Mouse (Mus musculus) retina, embryonic 14.5 days (tissue): ENCODE results near the gene Mmgt2.

ENCODE experiments used
- DNase-seq: peaks from one replicate; pipeline ENCODE4 v3.0.0-alpha.2; 2015; ENCODE audit warnings: low spot score

Gene Mmgt2

DNA sequence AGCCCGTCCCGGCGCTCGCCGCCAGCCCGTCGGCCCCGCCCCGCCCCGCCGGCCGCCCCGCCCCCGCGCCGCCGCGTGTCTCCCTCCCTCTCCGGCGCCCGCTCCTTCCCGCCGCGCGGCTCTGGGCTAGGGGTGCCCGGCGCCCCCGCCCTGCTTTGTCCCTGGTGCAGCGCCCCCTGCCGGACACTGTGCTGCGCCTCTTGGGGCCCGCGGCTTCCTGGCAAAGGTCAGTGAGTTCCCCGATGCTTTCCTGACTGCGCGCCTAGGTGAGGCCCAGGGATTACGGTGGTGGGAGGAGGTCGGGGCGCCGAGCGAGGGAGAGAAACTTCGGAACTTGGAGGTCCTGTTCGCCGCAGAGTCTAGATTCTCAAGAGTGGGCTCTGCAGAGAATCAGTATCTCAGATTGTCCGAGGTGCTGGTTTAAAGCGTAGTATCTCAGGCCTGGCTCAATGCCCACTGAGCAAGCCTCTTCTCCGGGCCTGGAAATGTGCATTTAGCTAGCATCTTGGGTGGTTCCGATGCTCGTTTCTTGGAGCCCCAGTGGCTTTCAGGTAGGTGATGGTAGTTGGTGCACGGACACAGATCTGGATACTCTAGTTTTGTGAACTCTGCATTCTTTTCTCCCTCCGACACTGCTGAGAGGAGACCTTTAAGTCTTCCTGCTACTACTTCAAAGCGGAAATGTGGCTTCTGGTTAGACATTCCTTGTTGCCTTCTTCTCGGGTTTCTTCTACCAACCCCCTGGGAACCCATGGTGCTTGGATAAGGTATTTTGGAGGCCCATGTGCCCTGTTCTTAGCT, at the start of gene Mmgt2:
Gene Mmgt2, plus strand, starts transcription at position 74 of the 801 bp plus-strand sequence.
- peak; percentile 97 for DNase-seq

DNA sequence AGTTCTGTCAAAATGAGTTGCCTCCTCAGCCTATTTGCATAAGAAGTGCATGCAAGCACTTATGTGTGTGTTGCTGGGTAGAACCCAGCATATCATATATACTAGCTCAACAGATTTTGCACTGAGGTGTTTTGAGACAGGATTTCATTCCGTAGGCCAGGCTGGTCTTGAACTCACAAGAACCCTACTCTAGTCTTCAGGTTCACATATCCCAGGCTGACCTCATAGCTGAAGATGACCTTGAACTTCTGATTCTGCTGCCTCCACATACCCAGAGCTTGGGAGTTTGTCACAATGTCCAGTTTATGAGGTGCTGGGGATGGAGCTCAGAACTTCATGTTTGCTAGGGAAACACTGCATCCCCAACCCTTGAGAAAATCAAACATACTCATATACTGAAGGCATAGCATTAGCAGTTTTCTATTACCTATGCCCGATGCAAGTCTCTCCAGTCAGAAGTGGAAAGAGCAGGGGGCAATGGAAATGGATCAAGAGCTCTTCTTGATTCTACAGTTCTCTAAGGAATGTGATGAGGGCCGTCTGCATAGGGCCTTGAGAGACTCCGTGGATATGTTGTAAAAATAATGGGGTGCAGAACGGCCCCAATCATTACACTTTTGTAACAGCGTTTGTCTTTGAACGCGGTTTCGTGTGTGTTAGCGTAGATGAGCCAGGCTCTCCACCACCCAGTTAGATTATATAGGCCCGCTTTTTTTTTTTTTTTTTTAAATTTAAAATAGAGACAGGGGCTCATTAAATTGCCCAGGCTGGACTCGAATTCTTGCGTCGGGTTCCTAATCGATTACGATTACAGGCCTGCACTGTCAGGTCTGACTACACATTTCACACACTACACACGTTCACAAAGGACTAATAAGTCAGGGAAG, 46.5 kb upstream of the Mmgt2 start:
- DNase-seq: no peak

DNA sequence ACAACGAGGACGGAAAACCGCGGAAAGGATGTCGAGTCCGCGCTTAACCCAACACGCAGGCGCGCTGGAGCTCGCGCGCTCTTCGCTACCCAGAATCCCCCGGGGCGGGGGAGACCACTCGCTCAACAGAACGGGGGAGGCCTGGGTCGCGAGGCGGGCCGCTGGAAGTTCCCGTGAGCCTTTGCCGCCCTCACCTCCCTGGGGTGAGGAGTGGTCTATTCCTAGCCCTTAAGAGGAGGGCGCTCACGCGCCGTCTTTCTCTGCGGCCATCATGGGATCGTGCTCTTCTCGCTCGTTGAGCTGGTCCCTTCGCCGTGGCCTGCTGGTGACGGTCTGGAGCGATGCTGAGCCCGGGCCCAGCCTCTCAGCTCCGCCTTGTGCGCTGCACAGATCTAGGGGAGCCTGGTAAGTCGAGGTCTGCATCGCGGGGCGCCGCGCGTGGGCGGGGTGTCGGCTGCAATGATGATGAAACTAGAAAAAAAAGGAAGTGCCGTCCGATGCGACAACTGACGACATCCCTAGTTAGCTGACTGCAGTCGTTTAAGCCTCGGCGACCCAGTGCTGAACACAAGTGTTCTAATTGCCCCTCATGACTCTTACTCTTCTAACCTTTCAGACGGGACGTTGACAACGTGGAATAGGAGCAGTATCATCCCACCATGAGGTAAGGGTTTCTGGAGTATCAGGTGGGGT, 45.7 kb upstream of the Mmgt2 start:
- peak; percentile 98 for DNase-seq

DNA sequence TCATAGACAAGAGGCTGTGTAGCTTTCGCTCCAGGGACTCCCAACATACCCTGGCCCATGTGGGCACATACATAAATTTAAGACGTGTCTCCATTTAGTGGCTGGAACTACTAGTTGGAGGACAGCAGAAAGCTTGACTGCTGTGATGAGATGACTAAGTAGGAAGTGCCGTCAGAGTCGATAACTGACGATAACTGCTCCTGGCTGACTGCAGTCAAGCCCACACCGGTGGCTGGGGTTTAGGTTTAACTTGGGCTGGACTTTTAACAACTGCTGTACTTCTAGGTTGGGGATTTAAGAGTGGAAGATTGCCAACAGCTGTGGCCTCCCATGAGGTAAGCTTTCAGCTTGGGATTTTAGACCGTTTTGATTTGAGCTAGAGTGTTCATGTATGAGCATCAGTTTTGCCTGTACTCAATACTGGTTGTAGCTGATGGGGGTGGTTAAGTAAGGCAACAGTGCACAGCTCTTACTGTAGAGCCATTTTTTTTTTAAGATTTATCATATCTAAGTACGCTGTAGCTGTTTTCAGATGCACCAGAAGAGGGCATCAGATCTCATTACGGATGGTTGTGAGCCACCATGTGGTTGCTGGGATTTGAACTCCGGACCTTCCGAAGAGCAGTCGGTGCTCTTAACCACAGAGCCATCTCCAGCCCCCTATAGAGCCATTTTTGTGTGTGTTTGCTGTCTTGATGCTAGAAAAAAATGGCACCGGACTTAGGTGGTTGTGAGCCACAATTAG, 45.0 kb upstream of the Mmgt2 start:
- no peak for DNase-seq

DNA sequence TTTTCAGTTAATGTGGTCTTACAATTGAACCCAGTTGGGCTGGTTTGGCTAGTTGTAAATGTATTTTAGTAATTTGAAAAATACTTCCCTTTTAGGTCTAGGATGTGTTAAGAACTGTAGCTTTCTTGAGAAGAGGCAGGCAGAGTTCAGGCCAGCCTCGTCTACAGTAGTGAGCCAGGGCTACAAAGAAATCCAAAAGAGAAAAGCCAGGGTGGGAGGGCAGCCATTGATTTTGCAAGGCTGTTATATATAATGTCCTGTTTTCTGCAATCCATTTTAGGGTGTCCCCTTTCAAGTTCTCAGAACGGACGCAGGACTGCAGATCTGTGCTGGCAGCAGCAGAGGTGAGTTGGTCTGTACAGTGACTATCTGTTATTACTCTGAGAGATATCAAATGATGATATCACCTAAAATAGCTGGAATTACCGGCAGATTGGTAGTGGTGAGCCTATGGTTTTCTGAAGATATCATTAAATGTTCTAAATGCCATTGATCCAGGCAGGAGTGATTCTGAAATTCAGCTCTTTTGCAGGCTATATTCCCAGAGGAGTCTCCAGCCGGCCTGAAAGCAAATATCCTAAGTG, 44.2 kb upstream of the Mmgt2 start:
- no peak for DNase-seq

DNA sequence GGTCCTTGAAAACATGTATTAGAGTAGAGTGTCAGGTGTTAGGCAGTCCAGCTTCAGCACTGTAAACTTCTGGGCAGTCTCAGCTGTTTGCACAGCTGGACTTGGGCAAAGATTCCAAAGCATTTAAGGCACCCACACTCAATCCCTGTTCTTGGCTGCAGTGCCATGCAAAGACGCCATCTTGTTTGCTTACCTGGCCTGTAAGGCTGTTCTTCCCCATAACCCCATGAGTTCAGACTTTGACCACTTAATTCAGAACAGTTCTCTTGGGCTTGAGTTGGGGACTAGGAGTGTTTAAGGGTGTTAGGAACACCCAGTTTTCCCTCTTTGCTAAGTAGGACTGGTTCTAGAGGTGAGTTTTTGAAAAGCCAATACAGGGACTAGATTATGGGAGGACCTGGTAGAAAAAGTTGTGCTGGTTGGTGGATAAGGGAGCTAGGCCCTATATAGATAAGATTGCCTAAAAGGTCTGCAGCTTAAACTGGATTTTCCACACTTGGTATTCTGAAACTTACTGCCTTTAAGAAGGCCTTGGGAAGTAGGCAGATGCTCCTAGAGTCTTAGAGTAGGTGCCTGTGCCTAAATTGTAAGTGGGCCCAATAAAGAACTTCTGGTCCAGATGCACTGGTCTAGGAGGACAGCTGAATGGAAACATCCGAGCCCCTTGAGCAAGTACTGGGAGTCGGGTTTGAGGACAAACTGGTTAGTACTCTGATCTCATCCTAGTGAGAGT, 43.4 kb upstream of the Mmgt2 start:
- no peak for DNase-seq

DNA sequence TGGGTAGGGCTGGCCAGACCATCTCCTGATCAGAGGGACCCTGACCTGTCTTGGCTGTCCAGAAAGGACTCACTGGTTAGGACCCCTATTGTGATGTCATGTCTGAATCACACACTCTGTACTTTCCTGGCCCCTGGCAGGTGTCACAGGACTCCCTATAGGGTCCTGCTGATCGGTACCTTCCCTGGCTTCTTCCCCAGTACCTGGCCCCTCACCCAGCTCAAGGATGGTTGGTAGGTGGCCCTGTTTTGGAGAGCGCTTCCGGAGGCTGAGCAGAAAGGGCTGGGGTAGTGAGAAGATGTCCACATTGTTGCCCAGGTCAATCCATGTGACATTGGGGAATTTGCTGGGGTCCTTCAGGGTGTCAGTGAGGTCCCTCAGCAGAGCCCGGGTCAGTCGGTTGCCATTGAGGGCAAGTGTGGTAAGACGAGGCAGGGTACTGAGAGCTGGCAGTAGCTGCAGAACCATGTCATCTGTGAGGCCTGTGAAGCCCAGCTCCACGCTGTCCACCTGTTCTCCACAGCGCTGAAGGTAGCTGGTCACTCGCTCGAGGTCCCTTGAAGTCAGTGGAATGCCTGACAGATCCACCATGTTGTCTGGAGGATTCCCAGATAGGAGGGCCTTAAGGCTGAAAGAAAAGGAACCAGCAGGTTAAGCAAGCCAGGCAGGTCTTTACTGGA, 42.7 kb upstream of the Mmgt2 start:
- DNase-seq: no peak

DNA sequence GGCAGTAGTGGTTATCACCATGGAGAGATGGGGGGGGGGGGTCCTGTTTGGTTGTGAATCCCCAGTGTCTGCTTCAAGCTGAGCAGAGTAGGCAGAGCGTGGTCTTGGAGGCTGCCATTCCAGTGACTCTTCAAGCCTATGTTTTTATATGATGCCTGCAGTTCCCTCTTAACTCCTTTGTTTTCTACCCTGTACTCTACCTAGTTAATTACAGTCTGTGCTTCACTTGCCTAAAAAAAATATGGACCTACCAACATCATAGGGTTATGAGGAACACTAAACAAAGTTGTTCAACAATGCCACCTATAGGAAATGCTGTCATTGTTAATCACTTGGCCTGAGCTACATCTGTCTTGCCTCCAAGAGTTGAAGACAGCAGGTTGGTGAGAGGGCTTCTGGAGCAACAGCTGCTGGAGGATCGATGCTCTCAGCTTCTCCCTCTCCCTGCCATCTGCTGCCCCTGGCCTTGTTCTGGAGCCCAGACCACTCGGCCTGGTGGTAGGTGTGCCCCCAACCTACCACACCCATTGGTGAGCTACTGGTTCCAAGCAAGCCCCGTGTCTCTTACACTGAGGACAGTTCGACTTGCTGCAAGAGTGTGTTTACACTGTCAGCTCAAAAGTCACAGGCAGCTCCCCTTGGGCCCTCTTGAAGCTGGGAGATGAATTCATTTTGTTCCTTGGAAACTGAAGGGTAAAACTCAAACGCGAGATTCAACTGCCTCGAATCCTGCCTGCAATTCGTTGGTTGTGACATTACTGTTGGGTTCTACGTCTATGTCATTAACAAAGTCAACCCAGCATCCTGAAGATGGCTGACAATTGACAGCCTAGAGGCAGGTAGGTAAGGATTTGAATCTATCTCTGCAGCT, 41.9 kb upstream of the Mmgt2 start:
- peak; percentile 60 for DNase-seq

DNA sequence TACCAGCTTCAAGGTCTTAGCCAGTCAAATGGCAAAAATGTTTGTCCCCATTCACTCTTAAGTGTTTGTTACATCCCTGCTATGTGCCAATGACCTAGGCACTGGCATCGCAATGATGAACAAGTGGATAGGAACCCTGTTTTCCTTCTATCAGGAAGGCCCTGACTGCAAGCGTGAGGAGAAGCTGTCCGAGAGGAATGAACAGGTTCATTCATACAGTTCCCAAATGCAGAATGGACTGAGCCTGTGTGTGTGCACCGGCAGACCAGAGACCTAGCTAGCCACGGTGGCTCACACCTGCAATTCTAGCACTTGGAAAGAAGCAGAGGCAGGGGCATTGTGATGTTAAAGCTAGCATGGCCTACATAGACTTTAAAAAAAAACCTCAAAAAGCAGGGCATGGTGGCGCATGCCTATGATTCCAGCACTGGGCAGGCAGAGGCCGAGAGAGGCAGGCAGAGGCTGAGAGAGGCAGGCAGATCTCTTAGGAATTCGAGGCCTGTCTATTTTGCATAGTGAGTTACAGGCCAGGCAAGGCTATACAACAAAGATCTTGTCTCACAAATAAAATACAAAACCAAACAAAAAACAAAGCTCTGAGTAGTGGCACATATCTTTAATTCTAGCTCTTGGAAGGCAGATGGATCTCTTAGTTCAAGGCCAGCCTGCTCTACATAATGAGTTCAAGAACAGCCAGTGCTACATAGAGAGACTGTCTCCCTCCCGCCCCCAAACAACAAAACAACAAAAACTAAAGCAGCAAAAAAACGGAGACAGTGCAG, 41.1 kb upstream of the Mmgt2 start:
- DNase-seq: no peak

DNA sequence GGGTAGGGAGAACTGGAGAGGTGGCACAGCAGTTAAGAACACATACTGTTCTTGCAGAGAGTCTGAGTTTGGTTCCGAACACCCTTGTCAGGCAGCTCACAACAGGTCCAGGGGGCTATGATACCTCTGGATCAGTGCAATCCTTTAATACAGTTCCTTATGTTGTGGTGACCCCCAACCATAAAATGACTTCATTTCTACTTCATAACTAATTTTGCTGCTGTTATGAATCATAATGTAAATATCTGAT, 40.6 kb upstream of the Mmgt2 start:
- no peak for DNase-seq

DNA sequence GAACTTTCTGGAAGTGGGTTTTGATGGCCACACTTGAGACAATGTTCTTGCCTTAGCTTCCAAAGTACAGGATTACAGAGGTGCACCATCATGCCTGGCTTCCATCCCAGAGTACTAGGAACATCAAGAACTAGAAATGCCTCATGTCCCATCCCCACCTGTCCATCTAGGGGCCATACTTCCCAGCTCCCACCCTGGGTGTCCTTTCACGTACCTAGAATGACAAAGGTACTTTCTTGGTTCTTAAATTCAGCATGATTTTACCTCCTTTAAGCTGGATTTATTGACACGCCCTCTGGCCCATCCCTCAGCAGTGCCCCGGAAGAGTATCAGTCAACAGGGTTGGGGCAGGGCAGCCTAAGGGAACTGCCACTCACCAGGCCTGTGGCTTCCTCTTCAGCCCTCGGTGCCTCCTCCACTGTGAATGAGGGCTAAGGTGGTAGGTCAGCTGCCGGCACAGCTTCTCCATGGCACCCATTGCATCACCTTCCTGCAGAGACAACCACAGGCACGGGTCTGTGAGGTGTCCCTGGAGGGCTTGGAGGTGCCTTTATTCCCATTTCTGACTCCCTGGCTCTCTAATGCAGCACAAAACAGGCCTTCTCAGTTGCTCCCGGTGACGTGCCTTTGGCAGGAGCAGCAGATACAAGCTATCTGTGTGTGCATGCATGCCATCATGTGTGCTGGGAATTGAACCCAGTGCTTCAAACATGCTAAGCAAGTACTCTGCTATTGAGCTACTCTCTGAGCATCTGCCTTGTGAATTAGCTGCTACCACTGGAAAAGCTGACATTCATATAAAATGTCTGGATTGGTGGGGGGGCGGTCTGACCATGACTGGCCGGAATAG, 39.4 kb upstream of the Mmgt2 start:
- no peak for DNase-seq

DNA sequence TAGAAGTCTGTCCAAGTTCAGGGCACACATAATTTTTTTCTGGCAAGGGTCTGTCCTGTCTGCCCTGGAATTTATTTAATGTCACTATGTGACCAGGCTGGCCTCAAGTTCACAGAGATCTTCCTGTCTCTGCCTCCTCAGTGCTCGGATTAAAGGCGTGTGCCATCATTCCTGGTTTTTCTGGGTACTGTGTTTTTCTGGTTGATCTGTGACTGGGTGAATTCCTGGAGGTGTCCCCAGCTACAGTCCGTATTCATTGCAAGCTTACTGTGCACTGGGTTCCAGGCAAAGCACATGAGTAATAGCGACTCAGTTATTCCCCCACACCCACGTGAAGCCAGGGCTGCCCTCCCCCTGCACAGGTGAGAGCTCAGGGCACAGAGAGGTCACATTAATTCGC, 38.2 kb upstream of the Mmgt2 start:
- no peak for DNase-seq

DNA sequence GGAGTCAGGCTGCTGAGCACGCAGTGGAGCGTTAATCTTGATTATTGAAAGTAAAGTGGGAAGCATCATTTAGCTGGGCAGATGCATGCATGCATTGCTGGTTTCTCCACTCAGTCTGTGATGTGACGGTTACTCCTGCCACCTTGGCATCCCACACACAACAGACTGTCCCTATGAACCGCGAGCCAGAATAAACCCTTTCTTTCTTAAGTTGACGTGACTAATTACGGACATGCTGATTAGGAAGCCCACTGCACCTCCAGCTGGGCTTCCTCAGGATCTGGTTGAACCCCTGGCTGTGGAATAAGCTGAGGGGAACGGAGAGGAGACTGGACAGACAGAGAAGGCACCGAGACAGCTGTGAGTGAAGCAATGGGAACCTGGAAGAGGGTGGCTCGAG, 35.9 kb upstream of the Mmgt2 start:
- no peak for DNase-seq

DNA sequence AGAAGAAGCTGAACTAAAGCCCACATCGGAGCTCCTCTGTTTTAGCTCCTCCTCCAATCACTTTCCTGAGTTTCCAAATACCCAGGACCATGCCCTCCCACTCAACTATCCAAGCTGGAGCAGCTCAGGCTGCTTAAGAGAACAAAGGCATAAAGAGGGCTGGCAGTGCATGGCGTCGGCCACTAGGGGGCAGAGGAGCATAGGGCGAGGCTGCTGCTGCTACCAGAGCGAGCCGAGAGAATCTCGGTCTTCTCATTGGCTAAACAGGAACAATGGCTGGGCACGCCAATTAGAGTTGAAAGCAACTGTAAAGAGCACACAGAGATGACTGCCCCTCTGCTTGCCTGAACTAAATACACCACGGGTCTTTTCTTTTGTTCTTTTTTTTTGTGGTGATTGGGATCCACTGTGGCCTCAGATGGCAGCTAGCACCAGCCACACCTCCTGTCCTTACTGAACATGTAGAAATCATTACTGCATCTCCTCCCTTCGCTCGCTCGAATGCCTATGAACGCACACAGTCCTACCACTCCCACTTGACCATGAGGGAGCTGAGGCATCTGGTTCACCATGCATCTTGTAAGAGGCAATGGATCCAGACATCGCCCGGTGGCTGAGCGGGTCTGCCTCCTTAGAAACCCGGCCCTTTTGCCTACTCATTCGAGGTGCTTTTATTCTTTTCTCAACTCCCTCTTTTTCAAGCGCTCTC, 34.7 kb upstream of the Mmgt2 start:
- DNase-seq: peak; percentile 100

DNA sequence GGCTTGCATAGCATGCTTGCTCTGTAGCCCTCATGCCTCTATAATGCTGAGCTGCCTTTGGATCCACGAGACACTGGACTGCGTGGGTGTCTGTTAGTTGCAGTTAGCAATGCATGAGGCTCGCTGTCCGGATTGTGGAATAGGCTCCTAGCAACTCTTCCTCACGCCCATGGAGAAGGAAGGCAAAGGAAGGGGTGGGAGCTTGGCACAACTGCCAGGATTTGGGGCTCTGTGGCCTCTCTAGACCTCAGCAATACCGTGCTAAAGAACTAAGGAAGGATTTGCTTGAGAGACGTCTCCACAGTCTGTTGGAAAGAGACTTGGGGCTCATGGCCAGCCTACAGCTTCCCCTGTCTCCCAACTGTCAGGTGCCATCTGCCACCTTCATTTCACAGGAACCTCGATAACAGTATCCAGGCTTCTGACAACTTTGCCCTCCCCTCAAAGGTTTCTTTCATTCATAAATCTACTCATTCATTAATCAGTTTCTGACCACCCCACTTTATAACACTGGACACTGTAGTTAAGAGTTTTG, 33.5 kb upstream of the Mmgt2 start:
- no peak for DNase-seq

DNA sequence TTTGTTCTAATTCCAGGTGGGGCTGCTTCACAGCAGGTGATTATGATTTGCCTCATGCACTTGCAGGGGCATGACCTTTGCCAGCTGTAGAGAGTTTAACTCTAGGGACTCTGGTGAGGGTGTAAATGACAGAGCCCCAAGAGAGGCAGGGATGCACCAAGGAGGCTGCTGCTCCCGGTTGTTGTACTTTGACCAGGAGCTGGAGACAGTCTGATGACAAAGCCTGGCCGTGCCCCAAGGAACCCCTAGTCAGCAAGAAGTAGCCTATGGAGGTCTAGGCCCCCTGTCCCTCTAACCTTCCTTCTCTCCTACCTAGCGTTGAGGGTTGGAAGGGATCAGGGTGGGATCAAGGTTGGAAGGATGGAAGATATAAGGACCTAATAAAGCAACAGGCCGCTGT, 33.0 kb upstream of the Mmgt2 start:
- no peak for DNase-seq

DNA sequence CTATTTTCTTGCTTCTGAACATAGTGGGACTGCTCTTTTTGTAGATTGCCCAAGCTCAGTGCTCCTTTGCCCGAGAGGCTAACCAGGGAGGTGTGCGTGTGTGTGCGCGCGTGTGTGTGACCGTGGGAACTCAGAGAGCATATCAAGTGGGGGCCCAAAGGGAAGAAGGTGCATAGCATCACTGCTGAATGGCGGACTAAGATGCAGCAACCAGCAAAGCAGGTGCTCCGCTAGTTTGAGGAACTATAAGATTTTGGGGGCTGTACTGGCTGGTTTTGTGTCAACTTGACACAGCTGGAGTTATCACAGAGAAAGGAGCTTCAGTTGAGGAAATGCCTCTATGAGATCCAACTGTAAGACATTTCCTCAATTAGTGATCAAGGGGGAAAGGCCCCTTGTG, 27.4 kb upstream of the Mmgt2 start:
- no peak for DNase-seq
